In the genomic region with DNA sequence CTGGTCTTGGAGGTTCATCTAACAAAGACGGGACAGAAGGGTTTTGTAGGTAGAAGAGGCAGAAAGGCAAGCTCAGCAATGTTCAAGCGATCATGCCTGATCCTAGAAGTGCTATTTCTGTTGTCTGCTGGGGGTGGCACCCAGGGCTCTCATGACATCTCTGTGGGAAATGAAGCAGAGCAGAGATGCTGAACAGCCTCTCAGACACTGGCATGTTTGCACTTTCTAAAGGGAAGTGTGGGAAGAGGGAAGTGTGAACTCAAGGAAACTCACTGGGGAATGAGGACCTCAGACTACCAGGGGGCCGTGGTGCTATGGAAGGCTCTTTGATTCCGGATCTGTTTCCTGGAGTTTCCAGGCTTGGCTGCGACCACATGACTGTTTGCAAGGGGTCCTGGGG, we compare ENCODE assay signal across 29 mouse cellular contexts. TPM values are rescaled to one million over a fixed set of nuclear protein-coding genes. Genes with fewer than 3 reads are reported as not detected.
A peak's percentile ranks its signal among the peaks of the same experiment; 100 is the strongest.
DNase-seq lines count a peak whose midpoint lies in the region; ATAC-seq lines count a peak whose summit lies in the region.
"Had no signal": no experiment of that assay in that cellular context is flagged by ENCODE, and none has a peak within 500 bp of the region (broad histone marks: within the 10 kb centered on the region; RNA-seq: fewer than 3 reads in every experiment).

No protein-coding gene starts in this region.

- H3K4me3 ChIP-seq in stomach, embryonic 15.5 days (replicated peaks): no peak overlapping the region
- H3K4me3 ChIP-seq in limb, embryonic 10.5 days: no peak overlapping the region
- H3K4me3 ChIP-seq: erythroblast, embryonic 14.5 days; heart, embryonic 10.5 days; heart, embryonic 15.5 days; liver, embryonic 15.5 days; lung, embryonic 15.5 days; midbrain, embryonic 13.5 days had no signal

- no peak for DNase-seq in frontal cortex, postnatal 10 days (ENCODE audit: low spot score in 2 of 2)
- DNase-seq in left cerebral cortex, postnatal 25 days (ENCODE audit: low spot score in 2 of 2): peak; percentile 17 to 51
- DNase-seq in left cerebral cortex, postnatal 4 days: no peak
- no peak for DNase-seq in limb, embryonic 10.5 days (ENCODE audit: low spot score)
- no peak for DNase-seq in spleen, adult 18-20 months
- DNase-seq: adrenal gland, adult 2 months; cerebellum, adult 11 months; cerebellum, adult 9-11 months; gastrocnemius, postnatal 14 days; heart, adult 11 months; kidney, postnatal 36 days; lung, postnatal 36 days; right cerebral cortex, postnatal 4 days; thymus, adult 18-20 months; thymus, postnatal 25 days had no signal

- H3K9ac ChIP-seq in stomach, embryonic 15.5 days: no peak overlapping the region
- H3K9ac ChIP-seq: heart, embryonic 15.5 days; liver, embryonic 15.5 days; lung, embryonic 15.5 days; midbrain, embryonic 13.5 days had no signal

- H3K27ac ChIP-seq in stomach, embryonic 15.5 days: peak overlapping the region; percentile 61; the same call in 1 of the 2 replicates
- no peak overlapping the region for H3K27ac ChIP-seq in limb, embryonic 10.5 days
- H3K27ac ChIP-seq: heart, embryonic 10.5 days; heart, embryonic 15.5 days; liver, embryonic 15.5 days; lung, embryonic 15.5 days; midbrain, embryonic 13.5 days had no signal

- ATAC-seq in frontal cortex, adult (ENCODE audit: low TSS enrichment): peak; percentile 84
- ATAC-seq in common myeloid progenitor, adult 5-6 weeks (replicated peaks; ENCODE audit: low read depth, poor library complexity, severe bottlenecking): 0 out of 2 replicates have a peak, but pooled peaks have one; percentile 27
- no peak for ATAC-seq in stomach, embryonic 15.5 days (ENCODE audit: insufficient read depth, low FRiP score, low read depth)
- ATAC-seq: activated CD4-positive, CD25-positive, alpha-beta regulatory T cell, adult 4 months; forebrain, embryonic 16.5 days; hindbrain, embryonic 16.5 days; intestine, postnatal 0 days; midbrain, embryonic 13.5 days had no signal

- intact Hi-C loops in left cerebral cortex, postnatal 25 days (cut with DNase I): no loop called here
- intact Hi-C loops in left cerebral cortex, postnatal 4 days (cut with DNase I): no loop called here

- H3K4me1 ChIP-seq in stomach, embryonic 15.5 days: peaks cover 13% of the 10 kb centered on the region; the same call in 1 of the 2 replicates
- H3K4me1 ChIP-seq in limb, embryonic 10.5 days: peaks cover 6% of the 10 kb centered on the region; the same call in 1 of the 2 replicates
- H3K4me1 ChIP-seq: midbrain, embryonic 13.5 days had no signal

- H3K4me2 ChIP-seq in stomach, embryonic 15.5 days: no peak overlapping the region
- H3K4me2 ChIP-seq: heart, embryonic 15.5 days; liver, embryonic 15.5 days; lung, embryonic 15.5 days; midbrain, embryonic 13.5 days had no signal

- H3K27me3 ChIP-seq in stomach, embryonic 15.5 days (replicated peaks): no peaks in the 10 kb centered on the region
- no peaks in the 10 kb centered on the region for H3K27me3 ChIP-seq in limb, embryonic 10.5 days (ENCODE audit: low read depth, poor library complexity, severe bottlenecking)
- H3K27me3 ChIP-seq: CH12.LX; heart, embryonic 15.5 days; liver, embryonic 15.5 days; lung, embryonic 15.5 days; midbrain, embryonic 13.5 days had no signal

- WGBS in stomach, embryonic 15.5 days: 70% methylated on average over 5 of the region's 5 CpGs
- WGBS in limb, embryonic 10.5 days: 86% methylated on average over 5 of the region's 5 CpGs

- H3K36me3 ChIP-seq in stomach, embryonic 15.5 days: no peaks in the 10 kb centered on the region
- no peaks in the 10 kb centered on the region for H3K36me3 ChIP-seq in limb, embryonic 10.5 days
- H3K36me3 ChIP-seq: heart, embryonic 10.5 days; heart, embryonic 15.5 days; liver, embryonic 15.5 days; lung, embryonic 15.5 days; midbrain, embryonic 13.5 days had no signal

- no peaks in the 10 kb centered on the region for H3K9me3 ChIP-seq in stomach, embryonic 15.5 days
- no peaks in the 10 kb centered on the region for H3K9me3 ChIP-seq in limb, embryonic 10.5 days (replicated peaks)
- H3K9me3 ChIP-seq: heart, embryonic 10.5 days; heart, embryonic 15.5 days; liver, embryonic 15.5 days; lung, embryonic 15.5 days had no signal

RNA-seq across cellular contexts. Expression of a gene that starts 39.5 kb away (rescaled TPM):
- total RNA-seq in left cerebral cortex, postnatal 25 days (2021): 10 to 100 TPM; 22.0 to 23.2 TPM
- 10 to 100 TPM; 33.3 to 36.5 TPM for total RNA-seq in left cerebral cortex, postnatal 4 days (2021)
- 14.7 and 20.9 TPM in 2 replicates for total RNA-seq in common myeloid progenitor, adult 5-6 weeks (2017)
- polyA plus RNA-seq in stomach, embryonic 15.5 days (2015; fragmentation: Nextera tagmentation; extraction: Ambion mirVana): 26.6 and 27.2 TPM in 2 replicates
- polyA plus RNA-seq in limb, embryonic 10.5 days (2016; fragmentation: Nextera tagmentation; extraction: Ambion mirVana): 34.5 and 39.7 TPM in 2 replicates

Comparison
In these comparisons a context has a peak if more than half of its experiments do, and no peak if none do; other contexts are left out.
1. DNase-seq: peak in left cerebral cortex, postnatal 25 days (2 of 2); none in frontal cortex, postnatal 10 days (0 of 2), left cerebral cortex, postnatal 4 days (single experiment), limb, embryonic 10.5 days (single experiment) and spleen, adult 18-20 months (0 of 2).